Mouse (Mus musculus) olfactory bulb, adult 2 months (tissue): ENCODE results near the gene Msmp. TPM values are rescaled to one million over a fixed set of nuclear protein-coding genes. Genes with fewer than 3 reads are reported as not detected.
"Not testable (repeated sequence)": the region's sequence is repeated elsewhere in the genome, so short reads cannot be mapped to it uniquely, and the experiment has no call there.

Source experiments
- H3K27ac ChIP-seq: fragments of 200-500 bp; 2 replicates; pipeline ENCODE4 v1.5.1; 2012; ENCODE audit warnings: low read depth, low read length; ENCODE audit not compliant: insufficient read depth
- H3K4me1 ChIP-seq: fragments of 200-500 bp; 2 replicates; pipeline ENCODE4 v1.6.1; 2012; ENCODE audit warnings: low read length; ENCODE audit not compliant: control insufficient read depth, insufficient read depth
- H3K4me3 ChIP-seq: fragments of 200-500 bp; 2 replicates; pipeline ENCODE4 v1.5.1; 2012; ENCODE audit warnings: mild to moderate bottlenecking, low read depth, low read length, moderate library complexity; ENCODE audit not compliant: insufficient read depth
- CTCF ChIP-seq: fragments of 200-500 bp; IDR thresholded peaks from 2 replicates; pipeline ENCODE4 v1.5.1; 2012; ENCODE audit warnings: low read depth, mild to moderate bottlenecking, low read length, moderate library complexity; ENCODE audit not compliant: insufficient read depth
- POLR2A ChIP-seq: fragments of 200-500 bp; IDR thresholded peaks from 2 replicates; pipeline ENCODE4 v1.6.1; 2012; ENCODE audit warnings: mild to moderate bottlenecking, low read depth, low read length, moderate library complexity; ENCODE audit not compliant: insufficient read depth
- WGBS: fragments of 180-500 bp; shearing (Covaris S2); methylation state at CpG from one replicate; pipeline ENCODE4 v1.1.7; 2018; 5-methylcytosine and 5-hydroxymethylcytosine counted together
- polyA plus RNA-seq: library from polyadenylated mRNA; stranded (reverse); fragments of >200 nt; gene quantifications from 2 replicates; pipeline ENCODE4 v1.2.4, GENCODE M21; 2012; ENCODE audit warnings: low replicate concordance; ENCODE audit not compliant: missing spikeins, insufficient read depth, insufficient read length

Msmp gene
- polyA plus RNA-seq, 1 experiment: not detected

DNA sequence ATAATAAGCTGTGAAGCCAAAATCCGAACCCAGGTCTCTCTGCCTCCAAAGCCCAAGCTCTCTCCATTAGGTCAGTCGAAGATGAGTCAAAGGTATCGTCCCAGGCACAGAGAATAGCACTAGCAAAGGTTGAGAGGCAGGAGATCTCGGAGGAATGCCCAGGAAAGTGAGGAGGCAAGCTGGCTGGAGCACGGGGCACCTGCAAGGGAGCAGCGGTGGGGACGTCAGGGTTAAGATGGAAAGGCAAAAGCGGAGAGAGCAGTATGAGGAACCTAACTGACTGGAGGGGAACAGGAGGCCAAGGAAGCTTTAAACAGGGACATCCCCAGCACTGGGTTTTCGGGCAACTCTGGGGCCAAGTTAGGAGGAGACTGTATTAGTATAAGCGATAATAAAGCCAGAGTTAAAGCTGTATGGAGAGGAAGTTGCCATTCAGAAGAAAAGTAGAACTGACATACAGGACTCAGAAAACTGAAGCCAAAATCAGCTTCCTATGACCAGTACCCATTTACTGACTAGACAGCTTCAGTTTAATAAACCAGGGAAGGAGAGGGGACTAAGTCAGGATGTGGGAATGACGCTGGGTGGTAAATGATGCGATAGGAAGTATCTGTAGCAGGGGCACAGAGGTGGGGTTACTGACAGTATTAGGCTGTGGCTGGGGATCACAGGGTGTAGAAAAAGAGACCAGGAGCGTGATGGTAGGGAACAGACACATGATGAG is 24.6 kb downstream of the Msmp start:
- peaks cover 33% of the 10 kb centered on the region for H3K4me1 ChIP-seq
- WGBS: 79% methylated on average over 13 of the region's 13 CpGs
- peak overlapping the region; percentile 62 for H3K27ac ChIP-seq
- H3K4me3 ChIP-seq: no peak overlapping the region; the same call in 1 of the 2 replicates
- TF ChIP-seq CTCF (no peak), POLR2A (no peak)

DNA sequence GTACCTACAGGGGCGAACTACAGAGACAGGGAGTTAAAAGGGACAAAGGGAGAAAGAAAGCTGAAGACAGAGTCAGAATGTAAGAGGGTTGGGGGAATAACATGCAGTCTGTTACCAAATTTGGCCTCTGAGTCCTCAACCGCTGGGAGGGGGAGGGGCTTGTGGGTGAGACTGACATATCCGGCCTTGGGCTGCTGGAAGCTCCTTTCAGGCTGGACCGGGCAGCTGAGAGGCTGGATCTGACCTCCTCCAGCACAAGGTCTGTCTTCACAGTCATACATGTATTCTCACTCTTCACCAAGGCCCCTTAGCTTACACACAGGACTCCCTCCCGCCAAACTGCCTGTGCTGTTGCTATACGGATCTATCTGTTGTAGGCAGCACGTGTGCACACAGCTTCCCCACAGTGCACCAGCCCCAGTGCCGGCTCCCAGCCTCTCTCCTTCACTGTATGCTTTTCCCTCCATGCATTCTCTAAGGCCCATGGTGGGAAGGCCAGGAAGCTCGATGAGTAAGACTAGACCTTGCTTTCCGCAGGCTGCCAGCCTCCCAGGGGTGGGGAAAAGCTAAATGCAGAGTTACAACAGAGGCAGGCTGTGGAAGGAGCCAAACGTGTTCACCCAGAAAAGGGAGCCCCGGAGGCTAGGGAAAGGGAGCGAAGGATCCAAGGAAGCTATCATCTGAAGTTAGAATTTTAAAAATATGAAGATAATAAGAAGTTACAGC is 25.5 kb downstream of the Msmp start:
- 28% methylated on average over 13 of the region's 13 CpGs for WGBS
- H3K27ac ChIP-seq: peak overlapping the region; percentile 86
- H3K4me1 ChIP-seq: peaks cover 33% of the 10 kb centered on the region
- TF ChIP-seq POLR2A (no peak), CTCF (no peak)
- peak overlapping the region; percentile 15; the same call in 1 of the 2 replicates for H3K4me3 ChIP-seq

DNA sequence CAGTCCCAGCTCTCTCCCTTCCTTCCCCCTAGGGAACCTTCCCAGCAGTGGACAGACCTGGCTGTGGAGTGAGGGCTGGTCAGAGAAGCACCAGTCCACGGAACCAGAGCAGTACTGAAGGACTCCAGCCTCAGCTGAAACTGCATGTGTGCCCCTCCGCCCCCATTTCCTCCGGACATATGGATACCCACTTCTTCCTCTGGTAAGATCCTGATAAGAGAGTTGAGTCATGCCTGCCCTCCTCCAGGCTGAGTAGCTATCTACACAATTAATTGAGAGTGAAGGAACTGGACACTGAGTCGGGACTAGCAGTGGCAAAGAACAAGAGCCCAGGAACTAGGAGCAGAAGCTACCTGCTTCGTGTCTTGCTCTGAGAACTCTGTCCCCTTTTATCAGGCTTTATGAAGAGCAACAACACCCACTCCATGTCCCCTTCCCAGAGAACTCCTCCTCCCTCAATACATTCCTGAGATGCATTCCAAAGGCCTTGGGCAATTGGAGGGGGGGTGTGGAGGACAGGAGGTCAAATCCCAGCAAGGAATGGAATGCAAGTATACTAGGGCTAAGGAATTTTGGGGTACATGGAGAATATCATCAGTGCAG is 26.2 kb downstream of the Msmp start:
- 60% methylated on average over 5 of the region's 5 CpGs for WGBS
- TF ChIP-seq POLR2A (no peak), CTCF (no peak)
- Histone ChIP-seq H3K4me1 (peaks cover 30% of the 10 kb centered on the region), H3K27ac (peak overlapping the region; percentile 1; the same call in 1 of the 2 replicates), H3K4me3 (no peak overlapping the region)

DNA sequence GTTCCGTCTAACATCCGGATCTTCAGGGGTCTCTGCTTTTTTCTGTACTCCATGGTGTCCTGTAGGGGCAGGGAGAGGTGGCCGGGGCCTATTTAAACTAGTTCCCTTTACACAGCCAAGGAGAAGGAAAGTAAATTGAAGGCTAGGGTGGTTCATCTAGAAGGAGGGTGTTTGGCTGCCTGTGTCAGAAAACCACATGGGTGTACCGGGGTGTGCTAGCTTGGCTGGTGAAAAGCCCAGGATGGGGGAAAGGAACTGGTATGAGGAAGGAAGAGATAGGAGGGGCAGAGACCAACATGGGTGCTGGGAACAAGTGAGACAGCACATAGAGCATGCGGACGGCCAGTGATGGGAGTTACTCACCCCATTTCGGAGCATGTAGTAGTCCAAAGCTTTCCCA is 28.4 kb downstream of the Msmp start:
- no peak overlapping the region for H3K4me3 ChIP-seq
- peaks cover 28% of the 10 kb centered on the region for H3K4me1 ChIP-seq
- WGBS: 97% methylated on average over 7 of the region's 7 CpGs
- no peak for TF ChIP-seq POLR2A
- no peak for TF ChIP-seq CTCF
- no peak overlapping the region for H3K27ac ChIP-seq

DNA sequence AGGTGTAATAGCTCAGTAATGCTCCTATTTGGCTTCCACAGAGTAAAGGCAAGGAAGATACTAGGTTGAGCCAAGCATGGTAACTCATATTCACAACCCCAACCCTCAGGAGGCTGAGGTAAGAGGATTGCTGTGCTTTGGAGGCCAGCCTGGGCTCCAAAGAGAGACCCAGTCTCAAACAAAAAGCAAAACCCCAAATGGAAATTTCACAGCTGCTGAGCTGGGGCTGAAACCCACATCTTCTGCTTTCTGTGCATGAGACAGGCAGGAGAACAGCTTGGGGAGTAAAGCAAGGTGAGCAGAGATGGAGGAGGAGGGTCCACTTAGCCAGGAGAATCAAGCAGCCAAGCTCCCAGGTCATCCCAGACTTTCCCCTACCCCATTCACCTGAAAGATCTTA is 30.4 kb downstream of the Msmp start:
- TF ChIP-seq POLR2A (no peak), CTCF (no peak)
- Histone ChIP-seq H3K4me3 (no peak overlapping the region), H3K27ac (no peak overlapping the region), H3K4me1 (peaks cover 13% of the 10 kb centered on the region)

DNA sequence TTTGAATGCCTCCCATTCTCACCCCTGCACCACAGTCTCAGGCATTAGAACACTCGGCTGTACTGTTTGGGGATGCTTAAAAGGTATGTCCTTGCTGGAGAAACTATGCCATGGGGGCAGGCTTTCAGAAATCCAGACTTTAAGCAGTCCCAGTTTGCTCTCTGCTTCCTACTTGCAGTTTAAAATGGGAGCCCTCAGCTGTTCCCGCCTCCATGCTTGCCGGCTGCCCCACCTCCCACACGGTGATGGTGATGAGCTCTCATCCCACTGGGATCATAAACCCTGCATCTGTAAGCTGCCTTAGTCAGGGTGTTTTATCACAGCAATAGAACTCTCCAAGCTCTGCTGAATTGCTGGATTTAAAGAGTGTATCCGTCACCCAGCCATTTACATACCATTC is 31.9 kb downstream of the Msmp start:
- Histone ChIP-seq H3K4me3 (no peak overlapping the region), H3K4me1 (peaks cover 2% of the 10 kb centered on the region), H3K27ac (no peak overlapping the region)
- 82% methylated on average over 5 of the region's 5 CpGs for WGBS
- TF ChIP-seq POLR2A (no peak), CTCF (no peak)

DNA sequence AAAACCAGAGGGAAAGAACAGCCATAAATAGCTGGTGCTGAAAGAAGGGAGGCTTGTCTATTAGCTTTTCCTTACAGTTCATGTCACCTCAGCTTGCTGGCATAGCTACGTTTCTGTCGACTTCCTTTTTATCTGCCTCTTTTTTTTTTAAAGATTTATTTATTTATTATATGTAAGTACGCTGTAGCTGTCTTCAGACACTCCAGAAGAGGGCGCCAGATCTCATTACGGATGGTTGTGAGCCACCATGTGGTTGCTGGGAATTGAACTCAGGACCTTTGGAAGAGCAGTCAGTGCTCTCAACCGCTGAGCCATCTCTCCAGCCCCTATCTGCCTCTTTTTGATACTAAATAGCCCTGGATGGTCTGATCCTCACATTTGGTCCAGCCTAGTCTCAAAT is 32.4 kb downstream of the Msmp start:
- 91% methylated on average over 6 of the region's 6 CpGs for WGBS
- H3K4me1 ChIP-seq, H3K27ac ChIP-seq, H3K4me3 ChIP-seq: not testable (repeated sequence)

DNA sequence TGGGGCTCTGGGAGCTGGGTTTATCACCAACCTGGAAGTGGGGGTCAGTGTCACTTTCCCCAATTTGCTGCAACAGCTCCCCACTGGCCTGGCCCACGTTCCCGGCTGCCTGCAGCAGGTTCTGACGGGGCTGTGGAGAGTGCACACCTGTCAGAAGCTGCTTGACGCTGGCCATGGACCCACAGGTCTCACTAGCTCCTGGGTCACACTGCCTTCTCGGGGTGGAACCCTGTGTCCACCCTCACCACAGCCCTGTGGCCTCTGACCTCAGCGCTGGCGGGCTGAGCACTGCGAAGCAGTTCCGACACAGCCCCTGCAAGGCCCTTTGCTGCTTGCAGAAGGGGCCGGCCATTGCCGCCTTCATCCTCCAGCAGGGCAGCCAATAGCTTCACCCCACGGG is 35.2 kb downstream of the Msmp start:
- no peak for TF ChIP-seq POLR2A
- no peak for TF ChIP-seq CTCF
- Histone ChIP-seq H3K27ac (no peak overlapping the region), H3K4me3 (no peak overlapping the region), H3K4me1 (no peaks in the 10 kb centered on the region)
- WGBS: 95% methylated on average over 12 of the region's 12 CpGs

DNA sequence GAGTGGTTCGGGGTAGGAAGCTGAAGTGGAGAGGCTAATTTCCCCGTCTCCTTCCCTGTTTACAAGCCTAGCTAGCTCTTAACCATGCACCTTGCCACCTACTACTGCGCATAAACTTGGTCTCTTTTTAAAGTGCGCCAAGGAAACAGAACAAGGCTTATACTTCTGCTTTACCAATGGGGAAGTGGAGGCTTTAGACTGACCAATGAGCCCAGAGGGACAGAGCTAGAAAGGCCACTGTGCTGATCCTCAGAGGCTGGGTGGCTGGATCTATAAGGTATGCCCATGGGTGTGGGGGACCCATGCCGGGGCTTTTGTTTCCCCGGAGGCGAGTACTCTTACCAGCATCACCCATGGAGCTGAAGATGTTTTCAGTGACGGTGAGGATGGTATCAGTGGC is 37.1 kb downstream of the Msmp start:
- WGBS: 93% methylated on average over 8 of the region's 8 CpGs
- H3K27ac ChIP-seq: no peak overlapping the region
- H3K4me3 ChIP-seq: no peak overlapping the region
- TF ChIP-seq POLR2A (no peak), CTCF (no peak)
- no peaks in the 10 kb centered on the region for H3K4me1 ChIP-seq
